29 mouse cellular contexts compared by ENCODE assay signal in the genomic region with DNA sequence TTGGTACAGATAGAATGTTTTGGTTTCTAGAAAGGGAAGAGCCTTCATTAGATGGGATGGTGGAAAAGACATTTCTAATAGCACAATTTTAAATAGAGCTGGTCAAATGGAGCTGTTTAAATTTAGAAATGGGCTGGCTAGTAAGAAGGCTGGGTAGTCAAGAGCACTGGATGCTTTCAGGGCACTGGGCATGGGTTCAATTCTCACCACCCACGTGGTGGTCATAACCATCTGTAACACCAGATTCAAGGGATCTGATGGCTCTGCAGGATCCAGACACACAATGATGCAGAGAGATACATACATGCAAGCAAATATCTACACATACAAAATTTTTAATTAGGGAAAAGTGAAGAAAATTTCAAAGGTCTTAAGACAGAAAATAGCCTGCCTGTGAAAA.
DNase-seq lines count a peak whose midpoint lies in the region; ATAC-seq and TF ChIP-seq lines count a peak whose summit lies in the region.
"Had no signal": no experiment of that assay in that cellular context is flagged by ENCODE, and none has a peak within 500 bp of the region (broad histone marks: within the 10 kb centered on the region; RNA-seq: fewer than 3 reads in every experiment).

No protein-coding gene starts in this region.

- H3K4me2 ChIP-seq in midbrain, embryonic 15.5 days, result no peak overlapping the region
- H3K4me2 ChIP-seq in hindbrain, embryonic 16.5 days (ENCODE audit: low read length), result no peak overlapping the region
- H3K4me2 ChIP-seq: embryonic facial prominence, embryonic 12.5 days; heart, embryonic 13.5 days; hindbrain, embryonic 14.5 days; neural tube, embryonic 12.5 days; stomach, embryonic 15.5 days had no signal

- H3K27me3 ChIP-seq in cerebellum, adult 2 months (ENCODE audit: control insufficient read depth, insufficient read depth, low read length), result no peaks in the 10 kb centered on the region
- H3K27me3 ChIP-seq in midbrain, embryonic 15.5 days (replicated peaks), result no peaks in the 10 kb centered on the region
- H3K27me3 ChIP-seq in hindbrain, embryonic 16.5 days (replicated peaks; ENCODE audit: control insufficient read depth, insufficient read depth, low read length), result no peaks in the 10 kb centered on the region
- H3K27me3 ChIP-seq: embryonic facial prominence, embryonic 12.5 days; heart, embryonic 13.5 days; neural tube, embryonic 12.5 days; stomach, embryonic 15.5 days had no signal

- DNase-seq in gastrocnemius, adult 2 months, result peak; percentile 23
- DNase-seq in gastrocnemius, adult 8-10 months (ENCODE audit: low spot score in 2 of 2), result no peak
- DNase-seq in brain, adult 2 months (ENCODE audit: low read depth, low spot score), result peak; percentile 89
- peak; percentile 60 to 81 for DNase-seq in cerebellum, adult 2 months
- peak; percentile 58 to 69 for DNase-seq in cerebellum, postnatal 14 days
- no peak for DNase-seq in adrenal gland, postnatal 25 days
- DNase-seq: adrenal gland, adult 8-10 months; heart, adult 2 months; heart, postnatal 10 days; kidney, adult 11 months; kidney, postnatal 14 days; liver; lung, adult 2 months; lung, postnatal 10 days; midbrain, embryonic 14.5 days; thymus, postnatal 14 days had no signal

- H3K4me1 ChIP-seq in cerebellum, adult 2 months (ENCODE audit: control insufficient read depth, insufficient read depth, low read length), result no peaks in the 10 kb centered on the region; the same call in 1 of the 2 replicates
- no peaks in the 10 kb centered on the region for H3K4me1 ChIP-seq in midbrain, embryonic 15.5 days
- H3K4me1 ChIP-seq in hindbrain, embryonic 16.5 days (ENCODE audit: control insufficient read depth, insufficient read depth, low read depth, low read length), result no peaks in the 10 kb centered on the region
- H3K4me1 ChIP-seq: embryonic facial prominence, embryonic 12.5 days; neural tube, embryonic 12.5 days; stomach, embryonic 15.5 days had no signal

- no peak for TF ChIP-seq CTCF in gastrocnemius, adult 2 months (IDR thresholded peaks at IDR 0.05)
- TF ChIP-seq CTCF in cerebellum, adult 2 months (IDR thresholded peaks at IDR 0.05; ENCODE audit: borderline replicate concordance, insufficient read depth, low read depth, low read length), result no peak

- ATAC-seq in midbrain, embryonic 15.5 days (replicated peaks), result no peak
- ATAC-seq in hindbrain, embryonic 16.5 days, result no peak
- ATAC-seq: forebrain, embryonic 14.5 days; inflammation-experienced regulatory T-cells, adult 6 months had no signal

- no peak for TF ChIP-seq POLR2A in cerebellum, adult 2 months (IDR thresholded peaks at IDR 0.05; ENCODE audit: borderline replicate concordance, insufficient read depth, low read length)

- no peaks in the 10 kb centered on the region for H3K9me3 ChIP-seq in midbrain, embryonic 15.5 days
- H3K9me3 ChIP-seq in hindbrain, embryonic 16.5 days (ENCODE audit: control insufficient read depth, low read length), result no peaks in the 10 kb centered on the region
- H3K9me3 ChIP-seq: embryonic facial prominence, embryonic 12.5 days; G1E; heart, embryonic 13.5 days; neural tube, embryonic 12.5 days; stomach, embryonic 15.5 days had no signal

- H3K9ac ChIP-seq in midbrain, embryonic 15.5 days, result no peak overlapping the region
- no peak overlapping the region for H3K9ac ChIP-seq in hindbrain, embryonic 16.5 days (ENCODE audit: low read depth, low read length)
- H3K9ac ChIP-seq: embryonic facial prominence, embryonic 12.5 days; heart, embryonic 13.5 days; hindbrain, embryonic 14.5 days; liver, embryonic 14.5 days; neural tube, embryonic 12.5 days; stomach, embryonic 15.5 days had no signal

- intact Hi-C loops in gastrocnemius, adult 2 months (cut with DNase I), result no loop called here

- 10% methylated on average over 1 of the region's 1 CpGs for WGBS in cerebellum, adult 2 months
- 92% methylated on average over 1 of the region's 1 CpGs for WGBS in midbrain, embryonic 15.5 days
- WGBS in hindbrain, embryonic 16.5 days, result 92% methylated on average over 1 of the region's 1 CpGs

- no peak overlapping the region for H3K27ac ChIP-seq in gastrocnemius, adult 2 months
- no peak overlapping the region for H3K27ac ChIP-seq in cerebellum, adult 2 months (ENCODE audit: insufficient read depth, low read length)
- no peak overlapping the region for H3K27ac ChIP-seq in midbrain, embryonic 15.5 days
- H3K27ac ChIP-seq in hindbrain, embryonic 16.5 days (ENCODE audit: low read depth, low read length), result no peak overlapping the region
- H3K27ac ChIP-seq: embryonic facial prominence, embryonic 12.5 days; heart, adult 2 months; heart, embryonic 13.5 days; hindbrain, embryonic 14.5 days; liver, embryonic 14.5 days; macrophage; neural tube, embryonic 12.5 days; stomach, embryonic 15.5 days had no signal

- no peak overlapping the region for H3K4me3 ChIP-seq in gastrocnemius, adult 2 months
- no peak overlapping the region for H3K4me3 ChIP-seq in cerebellum, adult 2 months (replicated peaks; ENCODE audit: insufficient read depth, low read depth, low read length)
- H3K4me3 ChIP-seq in midbrain, embryonic 15.5 days, result no peak overlapping the region
- no peak overlapping the region for H3K4me3 ChIP-seq in hindbrain, embryonic 16.5 days (ENCODE audit: low read length)
- H3K4me3 ChIP-seq: embryonic facial prominence, embryonic 12.5 days; heart, adult 2 months; heart, embryonic 13.5 days; myocyte; neural tube, embryonic 12.5 days; stomach, embryonic 15.5 days had no signal

- 0 out of 2 replicates have a peak, but pooled peaks cover 6% of the 10 kb centered on the region for H3K36me3 ChIP-seq in midbrain, embryonic 15.5 days (replicated peaks)
- H3K36me3 ChIP-seq in hindbrain, embryonic 16.5 days (ENCODE audit: control insufficient read depth, insufficient read depth, low read length), result peaks cover 10% of the 10 kb centered on the region

Comparison
In these comparisons a context has a peak if more than half of its experiments do, and no peak if none do; other contexts are left out.
1. DNase-seq: peak in gastrocnemius, adult 2 months (single experiment), brain, adult 2 months (single experiment), cerebellum, adult 2 months (2 of 2) and cerebellum, postnatal 14 days (2 of 2); none in gastrocnemius, adult 8-10 months (0 of 2) and adrenal gland, postnatal 25 days (single experiment).